Mouse (Mus musculus) c-Kit-positive CD71-positive TER-119-positive erythroid progenitor cells, embryonic 14.5 days (primary cell): ENCODE measurements around the gene Zfp975.
"Not testable (repeated sequence)": the region's sequence is repeated elsewhere in the genome, so short reads cannot be mapped to it uniquely, and the experiment has no call there.

ENCODE experiments used
- DNase-seq: peaks from one replicate; pipeline ENCODE4 v3.0.0-alpha.2; 2013; ENCODE audit warnings: low spot score

Zfp975 gene

GRCm38 (mm10) chr7:42692362-42693158, at the start of gene Zfp975:
Gene Zfp975 (minus strand): TSS chr7:42692742.
- DNase-seq = peak; percentile 71

- DNase-seq = no peak
These were observed 46.1 kb upstream of the Zfp975 start for GRCm38 (mm10) chr7:42738536-42739210.

GRCm38 (mm10) chr7:42726917-42727316, 34.4 kb upstream of the Zfp975 start, which contains the start of gene Gm17067:
Gene Gm17067 (minus strand): TSS chr7:42727017.
- not testable (repeated sequence) for DNase-seq

DNA sequence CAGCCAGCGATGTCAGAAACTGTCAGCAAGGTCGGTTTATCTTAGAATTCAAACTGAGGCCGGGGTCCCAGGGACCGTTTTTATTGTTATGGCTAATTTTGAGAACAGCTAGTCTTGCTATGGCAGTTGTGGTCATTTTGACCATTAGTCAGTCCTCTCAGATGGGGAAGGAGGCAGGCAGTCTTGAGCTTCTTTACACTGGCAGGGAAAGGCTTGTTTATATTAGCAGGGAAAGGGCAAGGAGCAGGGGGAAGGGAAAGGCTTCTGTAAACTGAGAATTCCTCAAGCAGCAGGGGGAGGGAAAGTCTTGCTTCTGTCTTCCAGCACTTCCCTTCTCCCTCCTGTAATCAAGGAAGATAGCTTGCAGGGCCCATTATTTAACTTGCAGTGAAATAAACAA, 709 bp upstream of the Zfp975 start:
- DNase-seq = not testable (repeated sequence)

DNA sequence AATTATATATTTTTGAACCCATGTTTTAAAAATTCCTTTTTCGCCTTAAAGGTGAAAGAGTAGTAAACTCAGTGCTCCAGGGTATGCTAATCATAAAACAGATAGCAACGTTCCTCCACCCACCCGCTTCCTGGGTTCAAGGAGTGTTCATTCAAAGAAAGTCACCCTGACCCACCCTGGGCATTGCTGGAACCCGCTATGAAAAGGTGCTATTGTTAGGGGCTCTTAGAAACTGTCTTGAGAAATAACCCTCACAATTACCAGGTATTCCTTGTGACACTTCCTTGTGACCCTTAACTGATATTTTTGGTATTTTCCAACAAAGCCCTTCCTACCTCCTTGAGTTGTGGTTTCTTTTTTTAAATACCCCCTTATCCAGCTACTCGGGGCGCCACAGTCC, 12.5 kb downstream of the Zfp975 start:
- DNase-seq = not testable (repeated sequence)

DNA sequence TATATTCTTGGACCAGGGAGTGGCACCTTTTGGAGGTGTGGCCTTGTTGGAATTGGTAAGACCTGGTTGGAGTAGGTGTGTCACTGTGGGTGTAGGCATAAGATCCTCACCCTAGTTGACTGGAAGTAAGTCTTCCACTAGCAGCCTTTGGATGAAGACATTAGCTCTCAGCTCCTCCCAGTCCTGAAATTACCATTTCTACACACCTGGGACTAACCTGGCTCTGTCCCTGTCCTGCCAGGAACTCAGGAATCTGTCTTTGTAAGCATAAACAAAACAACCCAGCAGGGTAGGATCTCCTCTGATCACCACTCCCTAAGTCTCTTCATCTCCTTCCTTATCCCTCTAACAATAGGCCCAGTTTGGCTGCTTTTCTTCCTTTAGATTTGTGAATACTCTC, 12.9 kb downstream of the Zfp975 start:
- DNase-seq = not testable (repeated sequence)

DNA sequence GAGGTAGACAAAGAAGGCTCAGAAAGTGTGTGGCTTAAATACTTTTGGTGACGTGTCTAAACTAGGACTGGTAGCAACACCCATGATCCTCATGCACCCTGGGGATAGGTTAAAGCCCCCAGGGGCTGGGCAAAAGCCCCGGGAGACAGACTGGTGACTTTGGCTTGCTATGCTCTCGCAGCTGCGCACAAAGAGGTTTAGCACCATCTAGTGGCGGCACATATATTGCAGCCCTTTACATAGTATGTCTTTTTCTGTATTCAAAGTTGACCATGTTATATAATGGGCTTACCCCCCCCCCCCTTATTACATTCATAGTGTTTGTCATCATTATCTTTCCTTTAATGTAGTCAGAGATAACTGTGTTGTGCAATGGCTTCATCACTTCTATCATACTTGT, 32.4 kb downstream of the Zfp975 start:
- not testable (repeated sequence) for DNase-seq

GRCm38 (mm10) chr7:42655211-42655610, 37.3 kb downstream of the Zfp975 start:
- not testable (repeated sequence) for DNase-seq

- not testable (repeated sequence) for DNase-seq
These were observed 49.4 kb downstream of the Zfp975 start for GRCm38 (mm10) chr7:42643120-42643620.

- peak; percentile 71 for DNase-seq
These were observed 50.1 kb downstream of the Zfp975 start, which contains the start of gene Zfp976 for GRCm38 (mm10) chr7:42642152-42643115. Gene Zfp976 (minus strand): TSS chr7:42642588.

GRCm38 (mm10) chr7:42631031-42631430, 61.5 kb downstream of the Zfp975 start:
- DNase-seq = not testable (repeated sequence)
